Mouse (Mus musculus): Measurements from ENCODE around the gene Ccdc33.

Ccdc33 gene

GRCm38 (mm10) chr9:58118671-58119070 lies at the start of gene Ccdc33:
Ccdc33 (minus strand) TSS chr9:58118823.
- no peak for DNase-seq (ENCODE audit: low spot score)

- DNase-seq (ENCODE audit: low spot score): no peak
Observed at GRCm38 (mm10) chr9:58165779-58166178, 47.2 kb upstream of the Ccdc33 start.

- no peak for DNase-seq (ENCODE audit: low spot score)
Observed at GRCm38 (mm10) chr9:58163146-58163545, 44.5 kb upstream of the Ccdc33 start.

GRCm38 (mm10) chr9:58162173-58162572 lies 43.5 kb upstream of the Ccdc33 start:
- DNase-seq (ENCODE audit: low spot score): no peak

GRCm38 (mm10) chr9:58160315-58160714 lies 41.7 kb upstream of the Ccdc33 start:
- no peak for DNase-seq (ENCODE audit: low spot score)

GRCm38 (mm10) chr9:58159855-58160254 lies 41.2 kb upstream of the Ccdc33 start:
- DNase-seq (ENCODE audit: low spot score): no peak

- no peak for DNase-seq (ENCODE audit: low spot score)
Observed at GRCm38 (mm10) chr9:58158541-58159311, 40.1 kb upstream of the Ccdc33 start.

- no peak for DNase-seq (ENCODE audit: low spot score)
Observed at GRCm38 (mm10) chr9:58157838-58158237, 39.2 kb upstream of the Ccdc33 start.

- DNase-seq (ENCODE audit: low spot score): no peak
Observed at GRCm38 (mm10) chr9:58156819-58157560, 38.4 kb upstream of the Ccdc33 start.

- peak; percentile 53 for DNase-seq (ENCODE audit: low spot score)
Observed at GRCm38 (mm10) chr9:58155366-58155765, 36.7 kb upstream of the Ccdc33 start.

- no peak for DNase-seq (ENCODE audit: low spot score)
Observed at GRCm38 (mm10) chr9:58153095-58153494, 34.5 kb upstream of the Ccdc33 start.

- no peak for DNase-seq (ENCODE audit: low spot score)
Observed at GRCm38 (mm10) chr9:58150733-58151361, 32.2 kb upstream of the Ccdc33 start.

GRCm38 (mm10) chr9:58148806-58149205 lies 30.2 kb upstream of the Ccdc33 start:
- no peak for DNase-seq (ENCODE audit: low spot score)

- peak; percentile 45 for DNase-seq (ENCODE audit: low spot score)
Observed at GRCm38 (mm10) chr9:58145417-58145816, 26.8 kb upstream of the Ccdc33 start.

GRCm38 (mm10) chr9:58144664-58145063 lies 26.0 kb upstream of the Ccdc33 start:
- no peak for DNase-seq (ENCODE audit: low spot score)

GRCm38 (mm10) chr9:58143419-58143818 lies 24.8 kb upstream of the Ccdc33 start:
- no peak for DNase-seq (ENCODE audit: low spot score)

GRCm38 (mm10) chr9:58139947-58140346 lies 21.3 kb upstream of the Ccdc33 start:
- DNase-seq (ENCODE audit: low spot score): peak; percentile 44

- DNase-seq (ENCODE audit: low spot score): peak; percentile 61
Observed at GRCm38 (mm10) chr9:58135921-58136321, 17.3 kb upstream of the Ccdc33 start.

GRCm38 (mm10) chr9:58134906-58135305 lies 16.3 kb upstream of the Ccdc33 start:
- no peak for DNase-seq (ENCODE audit: low spot score)

- no peak for DNase-seq (ENCODE audit: low spot score)
Observed at GRCm38 (mm10) chr9:58133893-58134884, 15.6 kb upstream of the Ccdc33 start.

- DNase-seq (ENCODE audit: low spot score): no peak
Observed at GRCm38 (mm10) chr9:58131735-58132134, 13.1 kb upstream of the Ccdc33 start.

- no peak for DNase-seq (ENCODE audit: low spot score)
Observed at GRCm38 (mm10) chr9:58130909-58131308, 12.3 kb upstream of the Ccdc33 start.

All from ovary, postnatal 36 days (tissue).